Comparison of ENCODE assay signal across 11 mouse cellular contexts in the genomic region with DNA sequence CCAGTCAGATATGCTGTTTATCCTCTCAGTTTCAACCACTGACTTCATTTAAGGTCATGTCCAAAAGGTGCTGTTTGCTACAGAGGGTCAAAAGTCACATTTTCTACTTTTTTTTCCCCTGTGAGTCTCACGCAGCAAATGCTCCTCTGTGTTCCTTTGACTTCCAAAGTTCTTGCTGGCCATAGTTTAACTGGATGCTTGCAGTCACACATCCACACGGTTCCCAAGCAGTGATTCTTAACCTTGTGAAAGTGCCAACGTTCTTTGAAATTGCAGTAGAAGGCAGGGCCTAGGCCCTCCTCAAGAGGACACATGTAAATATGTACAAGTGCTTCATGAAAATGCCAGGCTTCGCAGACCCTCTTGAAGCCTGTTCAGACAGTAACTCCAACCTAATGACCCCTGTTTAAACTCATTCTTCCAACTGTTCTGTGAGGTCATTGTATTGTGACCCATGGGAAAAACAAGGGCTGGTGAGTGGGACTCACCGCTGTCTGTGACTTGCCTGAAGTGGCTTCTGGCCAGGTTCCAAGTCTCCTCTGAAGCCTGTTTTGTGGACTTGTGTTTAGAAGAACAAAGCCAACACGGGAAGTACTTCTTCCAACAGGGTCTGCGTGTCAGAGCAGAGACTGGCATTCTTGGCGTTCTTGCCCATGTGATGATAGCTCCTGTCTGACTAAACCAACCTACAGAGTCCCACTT.
DNase-seq lines count a peak whose midpoint lies in the region; ATAC-seq lines count a peak whose summit lies in the region.
"Had no signal": no experiment of that assay in that cellular context is flagged by ENCODE, and none has a peak within 500 bp of the region (broad histone marks: within the 10 kb centered on the region; RNA-seq: fewer than 3 reads in every experiment).

No protein-coding gene starts in this region.

- H3K27me3 ChIP-seq in heart, embryonic 10.5 days (ENCODE audit: insufficient read depth, poor library complexity, severe bottlenecking) = no peaks in the 10 kb centered on the region
- H3K27me3 ChIP-seq in hindbrain, embryonic 14.5 days (ENCODE audit: control insufficient read depth, insufficient read depth, low read length) = no peaks in the 10 kb centered on the region
- H3K27me3 ChIP-seq: forebrain, embryonic 15.5 days; midbrain, embryonic 12.5 days had no signal

- intact Hi-C loops in heart, postnatal 36 days (cut with DNase I) = no loop called here

- no peaks in the 10 kb centered on the region for H3K9me3 ChIP-seq in heart, embryonic 10.5 days
- no peaks in the 10 kb centered on the region for H3K9me3 ChIP-seq in hindbrain, embryonic 14.5 days (ENCODE audit: control insufficient read depth, low read length)
- H3K9me3 ChIP-seq: forebrain, embryonic 15.5 days; midbrain, embryonic 12.5 days had no signal

- no peaks in the 10 kb centered on the region for H3K36me3 ChIP-seq in heart, embryonic 10.5 days
- no peaks in the 10 kb centered on the region for H3K36me3 ChIP-seq in hindbrain, embryonic 14.5 days (replicated peaks; ENCODE audit: control insufficient read depth, insufficient read depth)
- H3K36me3 ChIP-seq: forebrain, embryonic 15.5 days; midbrain, embryonic 12.5 days had no signal

- H3K9ac ChIP-seq in hindbrain, embryonic 14.5 days = no peak overlapping the region
- H3K9ac ChIP-seq: forebrain, embryonic 15.5 days; midbrain, embryonic 12.5 days had no signal

- no peak for DNase-seq in heart, embryonic 10.5 days (ENCODE audit: low spot score)
- no peak for DNase-seq in heart, postnatal 36 days
- peak; percentile 42 for DNase-seq in testis, postnatal 10 days (ENCODE audit: low spot score)
- no peak for DNase-seq in testis, postnatal 14 days (ENCODE audit: low spot score)
- peak; percentile 51 to 59 for DNase-seq in kidney, postnatal 36 days
- DNase-seq in right cerebral cortex, postnatal 36 days (ENCODE audit: low spot score in 2 of 2) = no peak
- DNase-seq in hindbrain, embryonic 14.5 days (ENCODE audit: low spot score) = no peak
- no peak for DNase-seq in cerebellum, adult 8-10 months
- DNase-seq: cerebellum, postnatal 25 days had no signal

- H3K4me2 ChIP-seq in hindbrain, embryonic 14.5 days (replicated peaks) = no peak overlapping the region
- H3K4me2 ChIP-seq: forebrain, embryonic 15.5 days; midbrain, embryonic 12.5 days had no signal

- WGBS in heart, embryonic 10.5 days = 56% methylated on average over 8 of the region's 8 CpGs
- 62% methylated on average over 8 of the region's 8 CpGs for WGBS in hindbrain, embryonic 14.5 days

- no peak for ATAC-seq in hindbrain, embryonic 14.5 days (ENCODE audit: low FRiP score)
- ATAC-seq: forebrain, embryonic 15.5 days had no signal

- H3K27ac ChIP-seq in heart, embryonic 10.5 days = peak overlapping the region; percentile 38; the same call in 1 of the 2 replicates
- no peak overlapping the region for H3K27ac ChIP-seq in hindbrain, embryonic 14.5 days
- H3K27ac ChIP-seq: forebrain, embryonic 15.5 days; midbrain, embryonic 12.5 days had no signal

- peaks cover 29% of the 10 kb centered on the region; the same call in 1 of the 2 replicates for H3K4me1 ChIP-seq in heart, embryonic 10.5 days
- H3K4me1 ChIP-seq in hindbrain, embryonic 14.5 days (replicated peaks; ENCODE audit: control insufficient read depth, insufficient read depth, low read length) = no peaks in the 10 kb centered on the region
- H3K4me1 ChIP-seq: forebrain, embryonic 15.5 days; midbrain, embryonic 12.5 days had no signal

- no peak overlapping the region for H3K4me3 ChIP-seq in heart, embryonic 10.5 days
- no peak overlapping the region for H3K4me3 ChIP-seq in hindbrain, embryonic 14.5 days (replicated peaks; ENCODE audit: low read length)
- H3K4me3 ChIP-seq: forebrain, embryonic 15.5 days; midbrain, embryonic 12.5 days had no signal

Comparison
In these comparisons a context has a peak if more than half of its experiments do, and no peak if none do; other contexts are left out.
1. DNase-seq: peak in testis, postnatal 10 days (single experiment) and kidney, postnatal 36 days (2 of 2); none in heart, embryonic 10.5 days (single experiment), heart, postnatal 36 days (0 of 2), testis, postnatal 14 days (single experiment), right cerebral cortex, postnatal 36 days (0 of 2), hindbrain, embryonic 14.5 days (single experiment) and cerebellum, adult 8-10 months (single experiment).